Mouse (Mus musculus) bone marrow, adult 2 months (tissue): ENCODE results near the gene Pde4d. TPM values are rescaled to one million over a fixed set of nuclear protein-coding genes. Genes with fewer than 3 reads are reported as not detected.

Source experiments
- H3K27ac ChIP-seq: fragments of 200-500 bp; 2 replicates; pipeline ENCODE4 v1.5.1; 2012; ENCODE audit warnings: low read depth, mild to moderate bottlenecking, control low read depth, inconsistent platforms, low read length; ENCODE audit not compliant: control insufficient read depth, poor library complexity, insufficient read depth
- H3K4me1 ChIP-seq: fragments of 200-500 bp; 2 replicates; pipeline ENCODE4 v1.6.1; 2011; ENCODE audit warnings: low read length; ENCODE audit not compliant: control insufficient read depth, insufficient read depth
- H3K4me3 ChIP-seq: fragments of 200-500 bp; replicated peaks from 2 replicates; pipeline ENCODE3; 2011; ENCODE audit warnings: mild to moderate bottlenecking, low read depth, low read length, control low read depth; ENCODE audit not compliant: control insufficient read depth
- CTCF ChIP-seq: fragments of 200-500 bp; IDR thresholded peaks from 2 replicates; pipeline ENCODE4 v1.5.1; 2011; ENCODE audit warnings: low read length, control low read depth; ENCODE audit not compliant: control insufficient read depth, insufficient read depth
- POLR2A ChIP-seq: fragments of 200-500 bp; IDR thresholded peaks from 2 replicates; pipeline ENCODE4 v1.6.1; 2011; ENCODE audit warnings: low read depth, mild to moderate bottlenecking, control low read depth, low read length, borderline replicate concordance; ENCODE audit not compliant: control insufficient read depth
- WGBS: fragments of 180-500 bp; shearing (Covaris S2); methylation state at CpG from one replicate; pipeline ENCODE4 v1.1.7; 2018; 5-methylcytosine and 5-hydroxymethylcytosine counted together
- polyA plus RNA-seq: library from polyadenylated mRNA; stranded (reverse); fragments of >200 nt; gene quantifications from 2 replicates; pipeline ENCODE4 v1.2.4, GENCODE M21; 2011; ENCODE audit warnings: low replicate concordance; ENCODE audit not compliant: missing spikeins, insufficient read depth, insufficient read length

Pde4d gene
- polyA plus RNA-seq, 1 experiment = 17.6 TPM

DNA sequence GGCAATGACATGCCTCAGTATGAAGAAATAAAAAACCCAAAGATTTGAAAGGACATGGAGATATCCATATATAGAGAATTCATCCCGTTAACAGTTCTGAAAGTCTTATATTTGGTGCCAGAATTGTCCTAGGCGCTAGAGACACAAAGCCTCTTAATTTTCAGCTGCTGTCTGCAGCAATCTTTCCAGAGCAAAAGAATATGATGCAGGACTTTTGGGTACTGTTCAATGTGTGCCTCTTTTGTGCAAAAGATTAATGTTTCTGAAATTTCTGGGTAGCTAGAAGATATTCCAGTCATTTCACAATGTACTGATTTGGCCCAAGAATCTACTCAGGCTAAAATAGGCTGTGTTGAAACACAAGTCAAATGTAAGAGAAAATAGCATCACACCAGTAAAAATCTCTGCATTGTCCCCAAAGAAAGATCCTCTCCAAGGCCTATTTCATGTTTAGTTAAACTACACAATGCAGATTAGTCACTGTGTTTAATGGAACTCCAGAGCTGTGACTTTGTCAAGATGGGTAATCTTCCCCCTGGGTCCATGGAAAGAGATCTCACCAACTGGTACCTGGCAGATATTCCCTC lies 1270.5 kb downstream of the Pde4d start:
- no peaks in the 10 kb centered on the region for H3K4me1 ChIP-seq
- H3K27ac ChIP-seq = no peak overlapping the region
- TF ChIP-seq POLR2A (no peak), CTCF (no peak)
- 92% methylated on average over 2 of the region's 2 CpGs for WGBS
- H3K4me3 ChIP-seq = no peak overlapping the region

DNA sequence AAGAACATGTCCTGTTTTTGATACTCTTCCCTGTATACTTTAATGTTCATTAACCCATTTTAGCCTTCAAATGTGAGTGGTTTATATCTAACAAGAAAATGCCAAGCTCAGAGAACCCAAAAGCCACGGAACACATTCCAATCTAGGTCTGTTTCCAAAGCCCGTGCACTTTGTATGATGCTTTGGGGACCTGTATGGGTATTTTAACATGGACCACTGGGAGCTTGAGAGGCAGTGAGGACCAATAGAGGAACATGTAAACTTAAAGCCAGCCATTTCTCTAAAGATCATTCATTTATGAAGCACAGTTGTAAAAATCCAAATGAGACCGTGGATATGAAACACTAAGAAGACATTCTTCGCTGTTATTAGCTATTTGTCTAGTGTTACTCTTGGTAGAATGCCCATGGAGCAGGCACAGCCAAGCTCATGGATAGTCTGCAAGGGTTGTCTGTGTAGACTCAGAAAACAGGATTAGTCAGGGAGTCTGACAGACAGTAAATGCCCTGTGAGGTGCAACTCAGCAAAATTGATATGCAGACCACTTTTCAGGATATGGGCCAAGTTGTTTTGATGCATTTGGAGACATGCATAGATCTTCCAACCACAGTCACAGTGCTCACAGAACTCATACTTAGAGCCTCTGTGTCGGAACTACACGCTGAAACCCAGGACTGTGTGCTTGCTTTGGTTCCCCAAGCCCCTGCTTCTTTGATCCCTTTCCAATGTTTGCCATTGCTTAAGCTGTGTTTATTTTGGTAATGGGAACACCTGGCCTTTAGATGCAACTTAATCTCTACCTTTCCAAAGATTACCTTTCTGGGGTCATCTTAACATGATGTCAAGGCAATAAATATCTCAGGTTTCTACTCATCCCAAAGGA lies 1272.7 kb downstream of the Pde4d start:
- Histone ChIP-seq H3K4me3 (no peak overlapping the region), H3K27ac (no peak overlapping the region), H3K4me1 (no peaks in the 10 kb centered on the region; the same call in 1 of the 2 replicates)
- TF ChIP-seq POLR2A (no peak), CTCF (no peak)
- 90% methylated on average over 6 of the region's 6 CpGs for WGBS

DNA sequence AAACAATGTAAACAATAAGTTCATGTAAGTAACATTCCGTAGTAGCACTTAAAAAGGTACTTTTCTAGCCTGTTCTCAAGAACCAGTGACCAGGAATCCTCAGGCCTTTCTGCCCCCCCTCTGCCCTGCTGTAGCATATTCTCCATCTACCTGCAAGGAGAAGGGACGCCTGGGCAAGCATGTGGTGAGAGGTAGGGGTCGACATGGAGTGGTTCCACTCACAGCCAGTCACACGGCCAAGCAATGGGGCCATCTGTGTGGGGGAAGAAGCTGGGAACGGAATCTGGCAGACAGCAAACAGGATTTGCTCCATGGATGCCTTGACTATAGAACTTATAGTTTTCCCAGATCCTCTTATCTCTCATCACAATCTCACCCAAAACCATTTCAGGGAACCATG lies 1277.6 kb downstream of the Pde4d start:
- TF ChIP-seq CTCF (no peak), POLR2A (no peak)
- no peak overlapping the region for H3K27ac ChIP-seq
- H3K4me1 ChIP-seq = no peaks in the 10 kb centered on the region; the same call in 1 of the 2 replicates
- WGBS = 88% methylated on average over 5 of the region's 5 CpGs
- no peak overlapping the region for H3K4me3 ChIP-seq

DNA sequence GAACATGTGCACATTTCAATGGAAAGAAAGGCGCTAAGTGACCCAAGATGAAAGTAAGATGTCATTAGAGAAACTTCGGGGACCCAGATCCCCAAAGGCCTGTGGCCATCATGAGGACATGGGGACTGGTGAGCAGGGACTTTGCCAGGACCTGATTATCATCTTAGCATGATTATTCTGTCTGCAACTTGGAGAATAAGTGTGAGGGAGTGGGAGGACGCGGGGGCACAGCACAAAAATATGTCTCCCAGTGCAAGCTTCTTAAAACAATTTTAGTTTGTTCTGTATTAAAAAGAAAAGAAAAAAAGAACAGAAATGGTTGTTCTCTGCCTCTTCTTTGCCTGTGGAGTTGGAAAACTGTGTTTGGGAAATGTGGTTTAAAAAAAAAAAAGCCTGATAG lies 1279.9 kb downstream of the Pde4d start:
- Histone ChIP-seq H3K4me1 (no peaks in the 10 kb centered on the region; the same call in 1 of the 2 replicates), H3K4me3 (no peak overlapping the region), H3K27ac (no peak overlapping the region)
- WGBS = 87% methylated on average over 4 of the region's 4 CpGs
- TF ChIP-seq CTCF = no peak
- no peak for TF ChIP-seq POLR2A

DNA sequence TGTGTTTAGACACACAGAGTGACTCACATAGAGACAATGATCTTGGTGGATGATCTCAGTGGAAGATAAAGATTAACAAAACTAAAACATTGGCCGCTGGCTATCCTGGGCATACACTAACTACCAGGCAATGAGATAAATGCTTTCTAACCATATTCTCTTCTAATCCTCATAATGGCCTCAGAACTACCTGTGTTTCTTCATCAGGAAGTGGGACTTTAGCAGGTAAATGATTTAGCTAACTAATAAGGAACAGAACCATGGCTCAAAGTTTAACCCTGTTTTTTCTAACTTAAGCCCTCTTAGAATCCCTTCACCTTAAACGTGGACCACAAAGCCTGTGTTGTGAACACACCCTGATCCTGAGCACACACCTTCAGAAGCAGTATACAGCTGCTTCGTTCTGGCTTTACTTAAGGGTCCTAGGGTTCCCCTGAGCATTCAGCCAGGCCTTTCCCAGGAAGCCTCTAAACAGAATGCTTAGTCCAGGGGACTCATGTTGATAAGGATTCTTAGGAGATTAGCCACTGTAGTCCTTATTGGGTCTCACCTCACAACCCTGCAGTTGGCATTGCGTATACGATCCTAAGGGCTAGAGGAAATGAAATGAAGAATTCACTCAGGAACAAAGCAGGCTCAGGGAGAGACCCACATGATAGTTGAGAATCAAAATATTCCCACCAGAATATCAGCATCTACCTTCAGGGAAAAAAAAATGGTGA lies 1283.1 kb downstream of the Pde4d start:
- H3K4me3 ChIP-seq = no peak overlapping the region
- no peak overlapping the region for H3K27ac ChIP-seq
- H3K4me1 ChIP-seq = no peaks in the 10 kb centered on the region
- 81% methylated on average over 5 of the region's 5 CpGs for WGBS
- TF ChIP-seq POLR2A (no peak), CTCF (no peak)

DNA sequence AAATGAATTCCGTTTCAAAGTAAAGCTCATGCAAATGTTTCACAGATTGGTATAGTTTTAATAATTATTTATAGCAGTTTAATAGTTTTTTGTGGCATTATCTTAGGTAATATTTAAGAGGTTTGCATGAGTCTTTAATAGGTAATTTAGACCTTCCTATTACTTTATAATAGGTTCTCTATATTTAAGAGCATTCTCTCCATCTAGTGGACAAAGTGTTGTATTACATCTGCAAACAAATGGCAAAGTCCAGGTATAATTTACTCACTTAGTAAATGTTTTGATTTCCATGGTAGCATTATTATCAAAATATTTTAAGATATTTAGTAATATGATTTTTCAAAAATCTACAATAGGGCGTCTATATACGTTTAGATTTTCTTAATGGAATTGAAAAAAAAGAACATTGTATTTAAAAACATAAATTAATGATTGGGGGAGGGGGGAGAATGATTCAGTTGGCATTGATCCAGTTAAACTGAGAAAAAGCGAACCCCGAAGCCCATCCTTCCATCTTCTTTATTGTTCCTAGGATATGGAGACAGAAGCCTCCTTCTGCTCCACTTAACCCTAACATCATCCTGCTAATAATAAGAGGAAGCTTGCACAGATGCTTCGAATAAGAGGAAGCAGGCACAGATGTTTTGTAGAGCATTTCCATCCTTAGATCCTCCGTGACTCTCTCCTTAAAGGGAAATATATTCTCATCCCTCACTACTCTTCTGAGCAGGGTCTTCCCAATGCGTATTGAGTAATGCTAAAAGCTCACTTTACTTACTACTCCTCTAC lies 1286.7 kb downstream of the Pde4d start:
- no peak overlapping the region for H3K4me3 ChIP-seq
- H3K4me1 ChIP-seq = no peaks in the 10 kb centered on the region
- no peak overlapping the region for H3K27ac ChIP-seq
- WGBS = 27% methylated on average over 8 of the region's 8 CpGs
- no peak for TF ChIP-seq CTCF

DNA sequence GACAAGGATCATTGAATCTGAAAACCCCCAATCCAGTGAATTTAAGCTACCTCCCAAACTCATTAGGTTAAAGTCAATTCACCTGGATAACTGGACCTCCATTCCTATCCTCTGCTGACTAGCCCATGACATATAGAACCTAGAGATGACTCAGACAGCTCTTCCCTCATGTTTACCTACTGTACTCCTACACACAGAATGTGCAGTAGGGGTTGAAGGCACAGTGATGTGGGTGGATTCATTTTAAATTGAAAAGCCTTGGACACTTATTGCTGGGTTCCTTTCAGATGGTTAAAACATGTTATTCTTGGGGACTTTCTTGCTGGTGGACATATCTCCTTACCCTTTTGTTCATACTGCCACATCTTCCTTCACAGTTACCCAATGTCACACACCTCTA lies 1296.7 kb downstream of the Pde4d start:
- no peak overlapping the region for H3K27ac ChIP-seq
- TF ChIP-seq POLR2A = no peak
- no peak for TF ChIP-seq CTCF
- no peaks in the 10 kb centered on the region for H3K4me1 ChIP-seq
- no peak overlapping the region for H3K4me3 ChIP-seq

DNA sequence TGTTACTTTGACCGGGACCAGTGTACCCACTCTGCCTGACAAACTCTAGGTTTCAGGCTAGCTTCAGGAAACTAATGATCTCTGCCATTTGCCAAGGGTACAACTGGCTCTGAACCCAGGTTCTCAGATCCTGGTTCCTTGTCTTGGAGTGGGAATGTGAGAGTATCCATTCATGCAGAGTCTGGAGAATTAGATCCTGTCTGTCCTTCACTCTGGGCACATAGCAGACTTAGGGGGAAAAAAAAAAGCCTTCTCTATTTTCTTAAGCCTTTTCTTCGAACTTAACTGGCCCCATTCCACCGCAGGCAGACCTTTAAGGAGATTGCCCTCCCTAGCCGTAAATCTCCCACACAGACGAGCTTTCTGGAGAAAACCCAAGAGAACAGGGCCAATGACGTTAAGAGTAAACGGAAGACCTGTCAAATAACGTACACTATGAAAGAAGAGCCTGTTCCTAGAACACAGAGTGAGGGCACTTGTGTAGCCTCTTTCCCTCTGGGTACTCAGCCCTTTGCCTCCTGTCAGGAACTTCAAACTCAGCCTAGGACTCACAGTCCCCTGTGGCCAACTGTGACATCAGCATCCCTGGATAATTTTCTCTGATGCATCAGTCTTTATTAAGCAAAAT lies 1302.6 kb downstream of the Pde4d start:
- H3K27ac ChIP-seq = no peak overlapping the region
- no peak for TF ChIP-seq CTCF
- WGBS = 38% methylated on average over 8 of the region's 8 CpGs
- H3K4me1 ChIP-seq = no peaks in the 10 kb centered on the region
- H3K4me3 ChIP-seq = no peak overlapping the region
